Mouse (Mus musculus) hindbrain, embryonic 14.5 days (tissue): ENCODE results near the gene Pde4d. TPM values are rescaled to one million over a fixed set of nuclear protein-coding genes. Genes with fewer than 3 reads are reported as not detected.

ENCODE experiments used
- ATAC-seq: fragments of 200-750 bp; cut with Nextera tagmentation; 2 replicates; pipeline ENCODE4 v1.8.0; 2017; ENCODE audit warnings: moderate number of reproducible peaks, mild to moderate bottlenecking, moderate TSS enrichment, moderate library complexity; ENCODE audit not compliant: low FRiP score
- DNase-seq: peaks from one replicate; pipeline ENCODE4 v3.0.0-alpha.2; 2015; ENCODE audit warnings: low spot score
- H3K27ac ChIP-seq: fragments of 300-500 bp; sonication (generic); 2 replicates; pipeline ENCODE4 v1.5.1; 2014; ENCODE audit warnings: mild to moderate bottlenecking, moderate library complexity
- H3K27me3 ChIP-seq: fragments of 300-500 bp; sonication (generic); 2 replicates; pipeline ENCODE4 v1.6.1; 2014; ENCODE audit warnings: mild to moderate bottlenecking, low read length, mixed read lengths; ENCODE audit not compliant: control insufficient read depth, insufficient read depth
- H3K36me3 ChIP-seq: fragments of 300-500 bp; sonication (generic); replicated peaks from 2 replicates; pipeline ENCODE4 v1.6.1; 2014; ENCODE audit not compliant: control insufficient read depth, insufficient read depth
- H3K4me1 ChIP-seq: fragments of 300-500 bp; sonication (generic); replicated peaks from 2 replicates; pipeline ENCODE4 v1.6.1; 2014; ENCODE audit warnings: antibody characterized with exemption, low read length, mixed read lengths; ENCODE audit not compliant: control insufficient read depth, insufficient read depth
- H3K4me2 ChIP-seq: fragments of 300-500 bp; sonication (generic); replicated peaks from 2 replicates; pipeline ENCODE4 v1.6.1; 2014; ENCODE audit warnings: mild to moderate bottlenecking, moderate library complexity
- H3K4me3 ChIP-seq: fragments of 300-500 bp; sonication (generic); replicated peaks from 2 replicates; pipeline ENCODE4 v1.5.1; 2014; ENCODE audit warnings: mild to moderate bottlenecking, low read length
- H3K9ac ChIP-seq: fragments of 300-500 bp; sonication (generic); 2 replicates; pipeline ENCODE4 v1.6.1; 2014
- H3K9me3 ChIP-seq: fragments of 300-500 bp; sonication (generic); 2 replicates; pipeline ENCODE4 v1.6.1; 2016; ENCODE audit warnings: low read length; ENCODE audit not compliant: control insufficient read depth
- WGBS: fragments of 180-500 bp; shearing (Covaris S2); extraction: QIAGEN DNeasy Blood & Tissue Kit; methylation state at CpG from one replicate; pipeline ENCODE4 v1.1.7; 2014; 5-methylcytosine and 5-hydroxymethylcytosine counted together
- polyA plus RNA-seq: library from polyadenylated mRNA; unstranded; fragments of >200 nt; fragmentation: Nextera tagmentation; extraction: Ambion mirVana; gene quantifications from 2 replicates; pipeline ENCODE4 v1.2.1, GENCODE M21; 2014

Pde4d gene
- polyA plus RNA-seq, 1 experiment from 2014 or later, result 23.2 TPM

DNA sequence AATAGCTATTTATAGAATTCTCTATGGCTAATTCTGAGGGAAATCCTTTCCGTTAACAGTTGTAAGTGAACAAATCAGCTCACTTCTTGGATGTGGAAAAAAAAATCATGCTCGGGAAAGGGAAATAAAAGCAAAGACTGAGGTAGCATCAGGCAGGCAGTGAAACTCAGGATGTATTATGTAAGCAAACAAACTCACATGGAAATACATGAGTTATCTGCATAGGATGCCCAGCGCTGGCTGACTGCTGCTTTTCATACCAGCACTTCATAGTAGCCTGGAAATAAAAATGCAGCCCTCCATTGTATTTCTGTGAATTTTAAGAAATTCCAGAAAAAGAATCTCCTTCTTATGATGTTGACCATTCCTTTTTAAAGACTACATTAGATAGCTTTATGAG is 1237.2 kb downstream of the Pde4d start:
- Histone ChIP-seq H3K9ac (no peak overlapping the region), H3K27me3 (no peaks in the 10 kb centered on the region), H3K27ac (no peak overlapping the region), H3K4me1 (peaks cover 12% of the 10 kb centered on the region), H3K9me3 (no peaks in the 10 kb centered on the region), H3K36me3 (no peaks in the 10 kb centered on the region), H3K4me2 (no peak overlapping the region), H3K4me3 (no peak overlapping the region)
- ATAC-seq, result no peak
- 57% methylated on average over 3 of the region's 3 CpGs for WGBS
- no peak for DNase-seq

DNA sequence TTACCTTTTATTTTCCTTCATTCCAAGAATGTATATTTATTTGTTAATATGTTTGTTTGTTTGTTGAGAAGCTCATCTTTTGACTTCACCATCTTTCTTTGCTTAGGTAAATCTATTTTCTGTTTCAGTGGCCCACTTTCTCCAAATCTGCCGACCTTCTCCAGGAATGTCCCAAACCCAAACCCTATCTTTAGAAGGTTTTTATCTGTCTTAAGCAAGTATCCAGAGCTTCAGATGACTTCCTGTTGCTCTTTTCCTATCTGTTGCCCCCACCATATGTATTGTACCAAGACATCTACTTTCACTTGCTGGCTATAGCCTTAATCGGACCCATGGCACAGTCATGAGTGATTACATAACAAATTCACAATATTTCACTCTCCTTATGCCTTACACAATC is 1238.4 kb downstream of the Pde4d start:
- H3K36me3 ChIP-seq, result no peaks in the 10 kb centered on the region
- ATAC-seq (no peak), DNase-seq (no peak)
- no peaks in the 10 kb centered on the region for H3K9me3 ChIP-seq
- no peak overlapping the region for H3K4me2 ChIP-seq
- no peak overlapping the region for H3K27ac ChIP-seq
- H3K9ac ChIP-seq, result no peak overlapping the region
- peaks cover 12% of the 10 kb centered on the region for H3K4me1 ChIP-seq
- no peaks in the 10 kb centered on the region for H3K27me3 ChIP-seq
- 89% methylated on average over 2 of the region's 2 CpGs for WGBS
- H3K4me3 ChIP-seq, result no peak overlapping the region

DNA sequence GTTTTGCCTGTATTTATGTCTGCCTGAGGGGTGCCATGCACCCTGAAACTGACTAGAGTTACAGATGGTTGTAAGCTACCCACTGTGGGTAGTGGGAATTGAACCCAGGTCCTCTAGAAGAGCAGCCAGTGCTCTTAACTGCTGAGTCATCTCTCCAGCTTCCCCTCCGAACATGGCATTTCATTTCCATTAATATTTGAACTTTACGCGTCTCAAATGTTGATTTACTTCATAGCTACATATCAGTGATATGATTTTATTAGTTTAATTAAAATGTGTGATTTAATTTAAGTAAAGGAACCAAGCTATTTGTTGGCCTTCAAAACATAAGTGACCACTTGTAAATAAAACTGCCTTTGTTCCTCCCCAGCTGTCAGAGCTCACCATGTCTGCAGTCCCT is 1239.4 kb downstream of the Pde4d start:
- Histone ChIP-seq H3K27me3 (no peaks in the 10 kb centered on the region), H3K9ac (no peak overlapping the region), H3K9me3 (no peaks in the 10 kb centered on the region), H3K4me2 (no peak overlapping the region), H3K27ac (no peak overlapping the region), H3K4me3 (no peak overlapping the region), H3K36me3 (no peaks in the 10 kb centered on the region), H3K4me1 (peaks cover 12% of the 10 kb centered on the region)
- ATAC-seq, result no peak
- DNase-seq, result no peak
- WGBS, result 88% methylated on average over 3 of the region's 3 CpGs

DNA sequence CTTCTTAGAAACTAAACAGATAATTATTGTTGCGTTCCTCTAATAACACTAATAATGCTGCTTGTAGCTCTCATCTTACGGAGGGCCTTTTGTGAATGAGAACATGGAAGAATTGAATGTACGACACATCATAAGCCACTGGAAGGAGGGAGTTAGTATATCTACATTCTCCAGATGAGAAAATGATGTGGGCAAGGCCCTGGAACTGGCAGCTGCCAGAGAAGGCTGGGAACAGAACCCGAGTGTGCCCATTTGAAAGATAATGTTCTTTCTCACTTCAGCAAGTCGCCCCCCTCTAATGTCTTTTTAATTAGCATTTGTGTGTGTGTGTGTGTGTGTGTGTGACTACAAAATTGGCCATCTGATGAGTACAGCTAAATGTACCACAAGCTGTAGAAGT is 1240.8 kb downstream of the Pde4d start:
- no peak for ATAC-seq
- DNase-seq, result no peak
- Histone ChIP-seq H3K9me3 (no peaks in the 10 kb centered on the region), H3K4me2 (no peak overlapping the region), H3K27me3 (no peaks in the 10 kb centered on the region), H3K4me1 (peaks cover 4% of the 10 kb centered on the region; the same call in 1 of the 2 replicates), H3K36me3 (no peaks in the 10 kb centered on the region), H3K27ac (no peak overlapping the region), H3K9ac (no peak overlapping the region), H3K4me3 (no peak overlapping the region)
- WGBS, result 81% methylated on average over 5 of the region's 5 CpGs

DNA sequence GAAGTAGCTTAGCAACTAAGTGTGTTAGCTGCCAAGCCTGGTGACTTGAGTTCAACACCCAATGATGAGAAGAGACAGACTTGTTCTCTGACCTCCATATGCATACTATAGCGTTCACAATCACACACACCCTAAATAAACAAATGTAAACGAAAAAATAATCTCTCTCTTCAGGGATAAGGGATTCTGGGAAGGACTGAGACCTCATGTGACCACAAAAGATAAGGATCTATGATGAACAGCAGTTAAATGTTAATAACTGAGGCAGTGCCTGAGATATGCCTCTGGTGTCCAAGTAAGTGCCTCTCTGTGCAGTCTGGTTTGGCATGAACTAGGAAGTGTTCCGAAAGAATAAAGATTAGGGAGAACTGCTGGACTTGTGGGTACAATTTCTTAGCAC is 1243.1 kb downstream of the Pde4d start:
- H3K4me3 ChIP-seq, result no peak overlapping the region
- H3K36me3 ChIP-seq, result no peaks in the 10 kb centered on the region
- H3K4me2 ChIP-seq, result no peak overlapping the region
- ATAC-seq, result no peak
- H3K9me3 ChIP-seq, result no peaks in the 10 kb centered on the region
- no peaks in the 10 kb centered on the region for H3K27me3 ChIP-seq
- WGBS, result 82% methylated on average over 3 of the region's 3 CpGs
- no peak for DNase-seq
- H3K27ac ChIP-seq, result no peak overlapping the region
- no peak overlapping the region for H3K9ac ChIP-seq
- H3K4me1 ChIP-seq, result no peaks in the 10 kb centered on the region; the same call in 1 of the 2 replicates

DNA sequence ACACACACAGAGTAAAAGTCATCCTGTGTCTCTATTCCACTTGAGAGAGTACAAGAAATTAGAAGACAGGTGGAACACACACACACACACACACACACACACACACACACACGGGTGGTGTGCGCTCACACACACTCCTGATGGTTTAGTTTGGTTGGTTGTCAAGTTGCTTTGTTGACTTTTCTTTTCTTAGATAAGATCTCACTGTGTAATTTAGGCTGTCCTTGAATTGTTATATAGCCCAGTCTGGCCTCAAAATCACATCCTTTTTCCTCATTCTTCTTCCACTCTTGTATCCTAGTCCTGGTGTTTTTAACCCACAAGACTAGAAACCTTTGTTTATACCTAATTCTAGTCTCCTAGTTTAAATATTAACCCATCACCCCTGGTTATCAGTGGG is 1244.0 kb downstream of the Pde4d start:
- Histone ChIP-seq H3K9me3 (no peaks in the 10 kb centered on the region), H3K36me3 (no peaks in the 10 kb centered on the region), H3K27ac (no peak overlapping the region), H3K4me2 (no peak overlapping the region), H3K4me1 (no peaks in the 10 kb centered on the region; the same call in 1 of the 2 replicates), H3K9ac (no peak overlapping the region), H3K27me3 (no peaks in the 10 kb centered on the region), H3K4me3 (no peak overlapping the region)
- DNase-seq, result no peak
- 86% methylated on average over 2 of the region's 2 CpGs for WGBS
- ATAC-seq, result no peak

DNA sequence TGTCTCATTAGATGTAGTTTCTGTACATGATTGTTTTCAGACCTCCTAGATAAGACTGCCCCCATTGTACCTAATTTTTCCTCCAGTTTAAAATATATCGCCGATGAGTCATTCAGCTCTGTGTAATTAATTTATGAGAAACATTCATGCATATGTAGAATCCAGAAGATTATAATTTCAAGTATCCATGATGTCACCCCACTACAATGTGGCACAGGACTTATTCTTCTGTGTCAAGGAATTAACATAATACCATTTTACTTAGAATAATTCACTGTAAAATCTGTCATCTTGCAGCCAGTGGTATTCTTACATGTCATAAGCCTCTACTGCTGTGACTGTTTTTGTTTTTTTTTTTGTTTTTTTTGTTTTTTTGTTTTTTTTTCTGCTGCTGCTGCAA is 1244.5 kb downstream of the Pde4d start:
- Histone ChIP-seq H3K9ac (no peak overlapping the region), H3K4me3 (no peak overlapping the region), H3K4me2 (no peak overlapping the region), H3K27me3 (no peaks in the 10 kb centered on the region), H3K4me1 (no peaks in the 10 kb centered on the region; the same call in 1 of the 2 replicates), H3K9me3 (no peaks in the 10 kb centered on the region), H3K36me3 (no peaks in the 10 kb centered on the region), H3K27ac (no peak overlapping the region)
- ATAC-seq (no peak), DNase-seq (no peak)
- WGBS, result 75% methylated on average over 2 of the region's 2 CpGs

DNA sequence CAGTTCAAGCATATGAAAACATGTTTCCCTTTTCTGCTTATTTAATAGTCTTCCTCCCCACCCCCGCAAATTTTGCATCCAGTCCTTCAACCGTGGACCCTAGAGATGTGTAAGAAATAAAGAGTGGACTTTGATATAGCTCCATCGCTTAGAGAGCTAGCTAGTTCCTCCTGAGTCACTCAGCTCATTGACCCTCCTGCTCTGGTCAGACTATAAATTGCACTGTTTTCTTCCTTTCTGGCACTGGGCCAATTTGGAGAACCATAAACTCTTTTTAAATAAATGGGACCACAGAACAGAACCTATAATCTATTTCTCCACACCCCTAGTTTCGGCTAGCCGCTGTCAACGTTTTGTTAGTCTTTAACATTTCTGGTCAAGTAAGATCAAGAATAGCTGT is 1245.3 kb downstream of the Pde4d start:
- no peak for ATAC-seq
- H3K9me3 ChIP-seq, result no peaks in the 10 kb centered on the region
- no peaks in the 10 kb centered on the region for H3K27me3 ChIP-seq
- H3K4me2 ChIP-seq, result no peak overlapping the region
- no peaks in the 10 kb centered on the region; the same call in 1 of the 2 replicates for H3K4me1 ChIP-seq
- H3K4me3 ChIP-seq, result no peak overlapping the region
- no peaks in the 10 kb centered on the region for H3K36me3 ChIP-seq
- 80% methylated on average over 6 of the region's 6 CpGs for WGBS
- no peak overlapping the region for H3K9ac ChIP-seq
- no peak for DNase-seq
- no peak overlapping the region for H3K27ac ChIP-seq

DNA sequence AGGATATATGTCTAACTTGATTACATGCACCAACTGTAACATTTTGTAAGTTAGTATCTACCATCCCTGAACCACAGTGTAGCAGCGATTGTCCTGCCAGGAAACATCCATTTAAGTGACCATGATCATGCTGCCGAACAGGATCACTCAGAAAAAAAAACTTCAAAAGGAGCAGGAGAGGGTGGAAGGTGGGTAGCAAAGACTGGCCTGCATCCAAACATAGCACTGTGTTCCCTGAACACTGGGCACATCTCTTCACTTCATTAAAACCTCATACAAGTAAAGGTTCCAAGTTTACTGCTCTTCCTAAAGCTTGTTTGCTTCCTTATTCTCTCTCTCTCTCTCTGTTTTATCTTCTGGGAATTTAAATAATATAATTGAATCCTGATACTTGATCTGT is 1256.4 kb downstream of the Pde4d start:
- DNase-seq (no peak), ATAC-seq (no peak)
- no peaks in the 10 kb centered on the region for H3K36me3 ChIP-seq
- H3K9ac ChIP-seq, result no peak overlapping the region
- no peak overlapping the region for H3K4me2 ChIP-seq
- no peak overlapping the region for H3K4me3 ChIP-seq
- H3K27me3 ChIP-seq, result no peaks in the 10 kb centered on the region
- no peaks in the 10 kb centered on the region for H3K9me3 ChIP-seq
- WGBS, result 58% methylated on average over 2 of the region's 2 CpGs
- H3K27ac ChIP-seq, result no peak overlapping the region
- no peaks in the 10 kb centered on the region for H3K4me1 ChIP-seq

DNA sequence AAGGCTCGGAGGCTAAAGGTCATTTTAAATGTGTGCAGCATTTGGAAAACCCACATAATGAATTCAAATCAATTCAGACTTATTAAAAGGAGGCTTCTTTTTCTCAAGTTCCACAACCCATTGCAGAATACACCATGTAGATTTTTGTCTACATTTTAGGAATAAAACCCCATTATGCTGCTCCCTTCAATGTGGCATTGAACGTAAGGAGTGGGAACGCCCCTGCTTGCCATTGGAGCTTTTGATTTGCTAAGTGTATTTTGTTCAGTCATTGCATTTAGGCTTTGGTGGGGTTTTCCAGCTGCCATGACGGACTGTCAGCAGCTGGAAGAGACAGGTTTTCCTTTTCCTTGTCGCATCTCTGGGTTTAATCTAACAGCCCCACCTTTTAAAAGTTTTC is 1256.8 kb downstream of the Pde4d start:
- H3K27ac ChIP-seq, result no peak overlapping the region
- no peaks in the 10 kb centered on the region for H3K4me1 ChIP-seq
- 49% methylated on average over 5 of the region's 5 CpGs for WGBS
- ATAC-seq, result no peak
- H3K4me3 ChIP-seq, result no peak overlapping the region
- H3K36me3 ChIP-seq, result no peaks in the 10 kb centered on the region
- no peaks in the 10 kb centered on the region for H3K9me3 ChIP-seq
- no peak overlapping the region for H3K9ac ChIP-seq
- DNase-seq, result no peak
- no peak overlapping the region for H3K4me2 ChIP-seq
- H3K27me3 ChIP-seq, result no peaks in the 10 kb centered on the region
